Mouse (Mus musculus): Measurements from ENCODE around the gene Dph5.
"Not testable (repeated sequence)": the region's sequence is repeated elsewhere in the genome, so short reads cannot be mapped to it uniquely, and the experiment has no call there.

Dph5 gene

DNA sequence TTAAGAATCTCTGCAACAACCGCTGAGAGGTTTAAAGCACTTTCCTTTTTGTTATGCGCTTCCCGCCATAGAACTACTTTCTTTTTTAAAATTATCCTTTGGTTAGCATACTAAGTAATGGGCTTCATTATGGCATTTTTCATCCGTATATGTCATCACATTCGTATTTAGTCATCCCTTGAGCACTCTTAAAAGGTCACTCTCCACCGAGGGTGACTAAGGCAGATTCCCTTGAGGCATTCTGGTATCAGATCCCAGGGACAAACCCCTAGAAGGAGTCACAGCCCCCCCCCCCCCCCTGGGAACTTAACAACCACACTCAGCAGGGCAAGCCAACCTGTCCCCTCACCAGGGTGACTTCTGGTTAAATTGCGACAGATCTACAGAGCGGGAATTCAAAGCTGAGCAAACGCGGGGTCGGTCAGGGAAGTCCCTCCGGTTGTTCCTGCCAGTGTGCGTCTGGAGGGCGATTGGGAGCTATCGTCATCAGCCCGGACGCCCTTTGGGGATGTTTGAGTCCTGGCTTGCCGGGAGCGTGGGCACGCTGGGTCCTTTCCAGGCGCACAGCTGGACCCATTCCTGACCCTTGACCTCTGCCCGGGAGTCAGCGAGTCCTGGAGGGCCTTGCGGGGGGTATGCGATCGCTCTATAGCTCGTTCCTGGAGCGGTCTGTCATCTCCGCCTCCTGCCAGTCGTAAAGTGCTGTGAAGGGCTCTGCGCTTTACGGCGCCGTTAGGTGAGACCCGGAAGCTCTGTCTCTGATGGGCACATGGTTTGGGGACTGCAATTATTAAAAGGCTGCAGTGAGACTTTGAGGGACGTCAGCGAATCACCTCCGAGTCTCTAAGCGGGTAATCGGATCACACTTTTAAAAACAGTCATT lies at the start of gene Dph5:
Gene Dph5, plus strand, starts transcription at position 411 of the 883 bp plus-strand sequence.
- peak; percentile 89 for DNase-seq

DNA sequence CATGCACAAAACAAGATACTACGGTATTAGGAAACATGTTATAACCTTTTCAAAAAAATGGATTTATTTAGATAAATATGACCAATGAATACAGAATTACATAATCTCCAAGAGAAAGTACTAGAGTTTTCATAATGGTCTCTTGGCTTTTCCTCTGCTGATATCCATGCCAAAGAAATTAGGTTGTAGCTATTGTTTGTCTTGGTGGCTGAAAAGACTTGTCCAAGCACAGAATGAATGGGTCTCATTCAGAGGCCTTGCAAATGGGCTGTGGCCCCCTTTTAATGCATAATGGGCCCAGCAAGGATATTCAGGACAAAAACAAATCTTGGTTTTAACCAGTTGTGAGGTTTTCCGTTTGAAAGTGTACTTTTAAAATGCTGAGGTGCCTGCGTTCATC lies 43.1 kb upstream of the Dph5 start:
- DNase-seq = no peak

DNA sequence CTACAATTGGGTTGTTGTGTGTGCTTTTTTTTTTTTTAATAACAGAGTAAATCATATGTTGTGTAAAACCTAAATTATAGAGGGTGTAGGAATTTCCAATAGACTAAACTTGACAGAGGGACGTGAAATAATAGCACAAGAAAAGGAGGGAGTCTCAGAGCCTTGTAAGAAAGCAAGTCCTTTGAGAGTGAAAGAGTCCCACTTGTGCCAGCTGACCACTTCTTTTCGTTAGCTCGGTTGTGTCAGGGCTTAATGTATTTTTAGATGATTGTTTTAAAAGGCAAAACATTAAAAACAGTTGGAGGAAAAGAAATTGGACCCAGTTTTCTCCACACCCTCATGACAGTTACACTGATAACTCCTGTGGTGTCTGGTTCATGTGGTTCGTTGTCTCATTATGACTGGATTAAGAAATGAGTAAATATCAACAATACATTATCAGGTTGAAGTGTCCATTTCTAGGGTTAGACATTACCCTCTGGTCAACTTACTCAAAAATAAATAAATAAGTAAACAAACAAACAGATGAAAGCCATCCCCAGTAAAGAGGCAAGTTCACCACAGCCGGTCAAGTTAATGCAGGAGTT lies 42.5 kb upstream of the Dph5 start:
- DNase-seq = no peak

DNA sequence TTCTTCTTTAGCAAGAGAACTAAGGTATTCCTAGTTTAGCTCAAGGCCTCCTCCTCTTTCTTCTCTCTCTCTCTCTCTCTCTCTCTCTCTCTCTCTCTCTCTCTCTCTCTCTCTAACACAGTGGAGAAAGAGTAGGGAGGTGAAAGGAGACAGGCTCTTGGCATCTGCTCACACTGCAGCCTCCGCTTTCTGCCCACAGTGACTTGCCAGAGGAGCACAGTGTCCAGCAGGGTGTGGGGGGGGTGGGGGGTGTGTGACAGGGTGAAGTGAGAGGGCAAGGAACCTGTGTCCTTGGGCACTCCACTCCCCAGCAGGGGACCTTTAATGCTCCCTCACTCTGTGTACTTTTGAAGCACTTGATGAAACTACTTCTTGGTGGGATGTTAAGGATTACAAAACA lies 41.9 kb upstream of the Dph5 start:
- no peak for DNase-seq

DNA sequence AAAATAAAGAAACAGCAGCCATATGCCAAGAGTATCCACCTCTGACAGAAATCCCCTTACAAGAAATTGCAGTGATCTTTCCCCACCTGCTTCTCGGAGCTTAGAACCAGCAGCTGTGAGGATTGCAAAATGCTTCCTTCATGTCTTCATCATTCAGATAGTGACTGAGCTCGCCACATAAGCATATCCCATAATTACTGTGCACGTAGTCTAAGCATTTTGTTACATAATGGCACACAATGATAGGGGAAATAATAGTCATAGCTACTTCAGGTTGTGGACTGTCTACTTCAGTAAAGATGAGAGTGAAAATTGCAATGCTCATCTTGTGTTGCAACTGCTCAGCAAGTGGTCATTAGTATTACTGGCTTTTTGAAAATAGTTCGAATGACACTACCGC lies 41.5 kb upstream of the Dph5 start:
- DNase-seq = no peak

DNA sequence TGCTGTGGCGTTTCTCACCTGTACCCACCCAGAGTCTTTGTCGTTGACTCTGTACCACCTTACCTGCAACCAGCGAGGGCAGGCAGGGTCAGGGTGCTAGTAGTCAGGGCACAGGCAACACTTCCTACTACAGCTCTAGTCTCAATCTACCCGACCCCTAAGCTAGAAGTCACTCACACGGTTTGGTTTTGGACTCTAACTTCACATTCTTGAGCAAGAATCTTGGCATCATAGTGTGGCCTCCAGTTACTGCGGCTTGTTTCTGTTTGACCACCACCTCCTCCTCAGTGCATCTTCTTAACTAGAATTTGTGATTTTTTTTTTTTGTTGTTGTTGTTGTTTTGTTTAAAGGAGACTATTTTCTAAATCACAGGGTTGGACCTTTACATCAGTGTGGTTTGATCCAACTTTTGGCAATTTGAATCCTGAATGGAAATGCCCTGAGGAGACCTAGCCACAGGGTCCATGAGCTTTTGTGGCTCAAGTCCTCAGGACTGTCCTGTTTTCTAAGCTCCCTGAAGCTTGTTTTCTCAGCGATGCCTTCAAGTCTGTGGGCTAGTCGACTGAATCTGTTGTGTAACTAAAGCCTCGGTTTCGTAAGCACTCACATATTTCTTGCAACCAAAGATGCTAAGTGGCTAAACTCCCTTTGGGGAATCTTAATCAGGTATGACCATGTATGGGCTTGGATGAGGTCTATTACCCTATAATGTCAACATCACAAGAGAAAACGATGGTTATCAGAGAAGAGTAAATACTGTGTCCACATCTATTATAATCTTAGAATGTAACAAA lies 38.8 kb upstream of the Dph5 start:
- no peak for DNase-seq

DNA sequence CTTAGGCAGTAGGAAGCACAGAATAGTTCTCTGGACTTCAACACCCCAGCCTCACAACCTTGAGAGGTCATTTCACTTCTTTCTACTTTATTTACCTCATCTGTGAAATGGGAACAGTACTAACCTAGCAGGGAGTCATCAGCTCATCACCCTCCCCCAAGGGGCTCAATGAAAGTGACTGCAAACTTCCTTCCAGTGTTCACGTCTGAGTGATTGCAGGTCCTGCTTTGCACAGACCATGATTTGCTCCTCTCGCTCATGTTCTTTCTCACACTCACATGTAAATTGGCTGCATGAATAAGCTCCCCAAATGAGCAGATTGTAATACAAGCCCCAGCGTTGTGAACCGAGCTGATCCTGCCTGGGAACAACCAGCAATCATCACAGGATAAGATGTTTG lies 36.7 kb upstream of the Dph5 start:
- DNase-seq = no peak

DNA sequence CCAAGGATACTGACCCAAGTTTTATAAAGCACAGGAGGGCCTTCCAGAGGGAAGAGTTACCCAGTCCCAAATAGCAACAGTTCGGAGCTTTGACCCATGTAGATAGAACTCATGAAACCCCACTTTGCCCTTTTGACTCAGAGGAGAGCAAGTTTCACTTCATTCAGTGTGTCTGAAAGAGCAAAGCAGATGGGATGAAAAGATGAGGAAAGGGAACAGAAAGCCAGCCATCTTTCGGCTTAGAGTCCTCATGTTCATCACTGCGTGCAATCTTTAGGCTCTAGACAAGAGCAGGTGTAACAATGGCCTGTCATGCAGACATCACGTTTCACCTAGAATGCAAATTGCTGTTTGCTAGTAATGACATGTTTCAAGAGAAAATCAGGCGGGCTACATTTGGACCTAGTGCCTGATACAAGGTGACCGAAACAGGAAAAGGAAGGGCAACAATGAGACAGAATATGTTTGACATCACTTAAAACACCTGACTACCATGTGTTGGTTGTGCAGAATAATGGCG lies 32.9 kb upstream of the Dph5 start:
- DNase-seq = no peak

GRCm38 (mm10) chr3:115855576-115855975 lies 32.1 kb upstream of the Dph5 start:
- peak; percentile 11 for DNase-seq

DNA sequence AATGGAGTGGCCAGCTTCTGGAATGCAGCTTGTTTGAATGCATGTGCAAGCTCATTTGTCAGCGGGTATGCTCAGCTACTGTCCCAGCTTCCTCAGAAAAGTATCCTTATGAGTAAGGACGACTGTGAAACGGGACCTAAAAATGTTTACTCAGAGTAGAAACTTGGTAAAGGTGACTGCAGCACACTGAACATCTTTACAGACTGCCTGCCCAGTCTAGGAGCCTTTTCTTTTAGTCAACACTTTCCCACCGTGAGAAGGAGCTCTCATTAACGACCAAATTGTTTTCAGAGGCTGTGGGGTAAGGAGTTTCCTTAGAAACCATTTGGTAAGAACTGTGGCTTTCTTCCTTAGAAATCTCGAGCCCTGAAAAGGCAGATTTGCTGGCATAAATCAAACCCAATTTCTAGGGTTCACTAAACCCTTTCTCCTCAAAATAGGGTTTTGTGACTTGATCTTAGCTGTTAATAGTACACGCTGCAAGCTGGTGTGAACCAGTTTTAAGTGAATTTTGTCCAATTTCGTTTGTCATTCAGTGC lies 31.1 kb upstream of the Dph5 start:
- no peak for DNase-seq

- no peak for DNase-seq
Observed at GRCm38 (mm10) chr3:115857436-115857835, 30.2 kb upstream of the Dph5 start.

DNA sequence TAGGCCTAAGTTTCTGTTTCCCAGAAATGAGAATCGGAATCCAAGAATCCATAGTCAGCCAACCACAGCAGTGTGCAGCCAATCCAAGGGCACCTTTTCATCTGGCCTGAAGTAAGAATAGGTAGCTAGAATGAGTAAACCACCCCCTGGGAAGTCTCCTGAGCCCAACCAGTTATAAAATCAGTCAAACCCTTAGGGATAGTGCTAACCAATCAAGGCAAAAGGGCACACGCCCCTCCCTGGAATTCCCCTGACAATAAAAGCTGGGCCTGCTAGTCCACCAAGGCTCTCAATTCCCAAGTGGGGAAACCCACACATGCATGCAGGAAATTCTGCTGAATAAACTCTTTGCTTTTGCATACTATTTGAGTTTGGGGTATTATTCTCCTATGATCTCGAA lies 28.8 kb upstream of the Dph5 start:
- no peak for DNase-seq

DNA sequence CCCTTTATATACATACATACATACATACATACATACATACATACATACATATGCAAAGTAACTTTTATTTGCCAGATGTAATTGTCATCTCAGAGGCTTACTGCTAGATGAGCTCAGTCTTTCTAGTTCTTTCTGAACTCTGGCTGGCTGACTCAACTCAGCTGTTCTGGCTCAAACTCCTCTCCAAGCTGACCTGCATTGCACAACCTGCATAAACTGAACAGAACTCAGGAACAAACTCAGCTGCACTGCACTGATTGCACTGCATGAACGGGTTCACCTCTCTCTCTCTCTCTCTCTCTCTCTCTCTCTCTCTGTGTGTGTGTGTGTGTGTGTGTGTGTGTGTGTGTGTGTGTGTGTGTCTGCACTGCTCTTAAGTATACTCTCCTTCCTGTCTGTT lies 26.9 kb upstream of the Dph5 start:
- DNase-seq = not testable (repeated sequence)

DNA sequence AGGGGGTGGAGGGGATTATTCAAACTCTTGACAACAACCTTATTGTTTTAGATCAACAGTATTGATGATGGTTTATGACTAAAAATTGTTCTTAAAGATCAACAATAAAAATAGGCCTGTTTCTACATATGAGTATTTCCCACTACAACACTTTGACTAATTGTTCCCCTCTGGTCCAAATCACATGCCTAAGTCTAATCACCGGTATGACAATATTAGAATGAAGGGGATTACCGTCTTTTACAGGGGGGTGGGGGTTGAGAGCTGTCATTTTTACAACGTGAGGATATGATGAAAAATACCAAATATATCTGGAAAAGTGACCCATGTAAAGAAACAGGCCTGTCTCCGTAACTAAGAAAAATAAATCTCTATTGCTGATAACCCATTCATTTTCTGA lies 24.1 kb upstream of the Dph5 start:
- DNase-seq = no peak

DNA sequence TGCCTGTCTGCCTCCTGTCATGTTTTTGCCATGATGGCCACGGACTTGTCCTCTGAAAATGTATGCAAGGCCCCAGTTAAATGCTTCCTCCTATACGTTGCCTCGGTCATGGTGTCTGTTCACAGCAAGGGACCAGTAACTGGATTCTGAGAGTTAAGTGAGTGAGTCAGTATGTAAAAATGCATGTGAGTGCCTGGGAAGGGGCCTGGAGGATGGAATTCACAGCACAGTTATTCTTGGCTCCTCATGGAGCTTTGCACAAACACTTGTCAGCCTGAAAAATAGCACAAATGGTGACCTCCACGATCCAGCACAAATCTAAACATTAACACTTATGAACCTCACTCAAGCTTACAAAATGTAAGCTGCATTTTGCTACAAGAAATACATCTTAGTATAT lies 20.5 kb upstream of the Dph5 start:
- no peak for DNase-seq

GRCm38 (mm10) chr3:115867901-115868300 lies 19.7 kb upstream of the Dph5 start:
- no peak for DNase-seq

GRCm38 (mm10) chr3:115869360-115869759 lies 18.3 kb upstream of the Dph5 start:
- DNase-seq = no peak

DNA sequence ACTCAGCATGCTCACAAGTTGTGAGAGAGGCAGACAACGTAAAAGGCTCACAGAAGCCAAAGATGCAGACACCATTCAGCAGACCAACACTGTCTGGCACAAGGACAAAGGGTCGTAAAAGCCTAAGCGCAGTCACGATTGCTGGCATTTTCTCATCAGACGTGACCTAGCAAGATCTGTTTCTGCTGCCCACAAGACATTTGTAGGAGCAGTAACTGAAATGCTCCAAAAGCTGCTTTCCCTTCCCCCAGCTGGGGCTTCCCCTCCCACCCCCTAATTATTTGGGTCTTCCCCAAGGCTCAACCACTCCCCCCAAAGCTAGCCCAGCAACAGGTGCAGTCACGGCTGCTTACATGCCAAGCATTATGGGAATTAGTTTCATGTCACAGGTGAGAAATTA lies 12.1 kb upstream of the Dph5 start:
- no peak for DNase-seq

DNA sequence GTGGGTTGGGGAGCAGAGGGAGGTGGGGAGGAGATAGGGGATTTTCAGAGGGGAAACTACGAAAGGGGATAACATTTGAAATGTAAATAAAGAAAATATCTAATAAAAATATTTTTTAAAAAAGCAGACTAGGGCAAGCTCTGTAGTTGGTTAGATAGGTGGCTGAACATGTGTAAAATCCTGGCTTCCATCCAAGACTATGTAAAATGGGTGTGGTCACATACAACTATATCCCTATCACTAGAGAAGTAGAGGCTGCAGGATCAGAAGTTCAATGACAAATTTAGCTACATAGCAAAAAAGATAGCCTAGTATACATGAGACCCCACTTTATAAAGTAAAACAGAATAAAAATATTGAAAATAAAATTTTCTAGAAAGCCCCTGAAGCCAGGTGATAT lies 10.5 kb upstream of the Dph5 start:
- DNase-seq = no peak

DNA sequence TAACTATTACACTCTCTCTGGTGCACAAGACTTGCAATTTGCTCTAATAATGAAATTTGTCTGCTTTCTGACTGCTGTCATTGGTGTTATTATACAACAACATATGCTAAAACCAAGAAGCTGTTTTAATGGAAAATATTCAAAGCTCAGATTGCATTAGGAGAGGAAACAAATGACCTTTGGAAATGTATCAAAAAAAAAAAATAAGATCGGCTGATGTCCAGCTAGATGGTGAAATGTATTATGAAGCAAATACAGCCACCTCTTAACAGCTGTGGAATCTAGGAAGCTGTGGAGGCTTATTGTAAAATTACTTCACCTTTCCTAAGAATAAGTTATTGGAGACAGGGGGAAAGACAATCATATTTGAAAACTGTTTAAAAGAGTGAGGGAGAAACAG lies 3.6 kb upstream of the Dph5 start:
- DNase-seq = no peak

GRCm38 (mm10) chr3:115888310-115889106 lies 871 bp downstream of the Dph5 start:
- no peak for DNase-seq

GRCm38 (mm10) chr3:115892341-115892740 lies 4.7 kb downstream of the Dph5 start:
- DNase-seq = no peak

Measured in cerebellum, adult 11-12 months (tissue).